Mouse (Mus musculus): Measurements from ENCODE around the gene Cd46. TPM values are rescaled to one million over a fixed set of nuclear protein-coding genes. Genes with fewer than 3 reads are reported as not detected.

Cd46 gene
- total RNA-seq, 2 experiments from 2014 or later: 0.88 to 1.6 TPM

- no peak for ATAC-seq (replicated peaks; ENCODE audit: poor library complexity, severe bottlenecking)
Observed at GRCm38 (mm10) chr1:195019062-195019600, 72.9 kb downstream of the Cd46 start.

DNA sequence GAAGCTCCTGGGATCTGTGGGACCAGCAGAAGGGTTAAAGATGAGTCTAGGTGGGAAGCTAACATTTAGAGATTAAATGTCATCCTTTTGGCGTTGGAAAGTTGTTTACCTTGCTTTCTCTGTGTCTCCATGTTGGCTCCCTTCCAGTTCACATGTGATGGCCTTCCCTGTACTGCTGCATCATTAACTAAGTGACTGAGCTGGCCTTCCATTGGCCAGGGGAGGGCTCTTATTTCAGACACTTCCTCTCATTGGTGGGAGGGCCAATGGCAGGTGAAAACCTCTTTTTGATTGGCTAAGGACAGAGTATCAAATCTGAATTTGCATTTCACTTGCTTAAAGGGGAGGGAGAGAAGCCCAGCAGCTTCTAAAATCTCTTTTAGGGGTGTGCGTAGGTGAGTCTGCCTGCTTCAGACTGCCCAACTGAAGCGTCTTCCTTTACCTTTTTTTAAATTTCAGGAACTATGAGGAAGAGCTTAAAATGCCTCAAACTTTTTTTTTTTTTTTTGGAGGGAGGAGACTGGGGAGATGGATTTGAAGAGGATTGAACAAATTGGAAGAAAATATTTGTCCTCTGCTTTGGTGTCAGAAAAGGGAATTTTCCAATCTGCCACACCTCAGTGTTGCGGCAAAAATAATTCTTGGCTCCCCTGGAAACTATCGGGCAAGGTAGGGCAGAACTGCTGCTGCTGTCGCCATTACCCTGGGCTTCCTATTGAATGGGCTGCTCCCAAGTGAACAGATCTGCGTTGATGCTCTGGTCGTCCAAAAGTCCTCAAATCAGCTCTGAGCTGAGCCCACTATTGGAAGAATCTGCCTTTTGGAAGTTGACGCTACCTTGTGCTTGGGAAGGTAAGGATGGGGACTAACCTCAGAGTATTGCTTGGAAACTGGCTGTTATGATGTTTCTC is 73.7 kb downstream of the Cd46 start:
- peak; percentile 39; the same call in 1 of the 2 replicates for ATAC-seq (replicated peaks; ENCODE audit: poor library complexity, severe bottlenecking)

DNA sequence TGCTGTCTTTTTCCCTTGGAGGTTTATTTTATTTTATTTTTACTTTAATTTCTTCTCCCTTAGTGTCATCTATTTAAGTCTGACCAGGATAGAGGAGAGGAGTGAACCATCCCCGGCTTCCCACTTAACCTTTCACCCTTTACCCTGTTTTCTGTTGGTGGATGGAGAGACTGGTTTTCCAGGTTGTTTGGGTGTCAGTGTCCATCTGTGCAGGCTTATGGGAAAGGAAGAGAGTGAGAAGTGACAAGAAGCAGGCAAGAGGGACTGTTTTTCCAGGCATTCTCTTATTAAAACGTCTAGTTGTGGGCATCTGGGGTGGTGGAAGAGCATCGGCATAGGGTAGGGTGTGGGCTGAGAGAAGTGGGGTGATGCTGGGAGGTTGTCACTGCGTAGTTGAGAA is 74.4 kb downstream of the Cd46 start:
- no peak for ATAC-seq (replicated peaks; ENCODE audit: poor library complexity, severe bottlenecking)

DNA sequence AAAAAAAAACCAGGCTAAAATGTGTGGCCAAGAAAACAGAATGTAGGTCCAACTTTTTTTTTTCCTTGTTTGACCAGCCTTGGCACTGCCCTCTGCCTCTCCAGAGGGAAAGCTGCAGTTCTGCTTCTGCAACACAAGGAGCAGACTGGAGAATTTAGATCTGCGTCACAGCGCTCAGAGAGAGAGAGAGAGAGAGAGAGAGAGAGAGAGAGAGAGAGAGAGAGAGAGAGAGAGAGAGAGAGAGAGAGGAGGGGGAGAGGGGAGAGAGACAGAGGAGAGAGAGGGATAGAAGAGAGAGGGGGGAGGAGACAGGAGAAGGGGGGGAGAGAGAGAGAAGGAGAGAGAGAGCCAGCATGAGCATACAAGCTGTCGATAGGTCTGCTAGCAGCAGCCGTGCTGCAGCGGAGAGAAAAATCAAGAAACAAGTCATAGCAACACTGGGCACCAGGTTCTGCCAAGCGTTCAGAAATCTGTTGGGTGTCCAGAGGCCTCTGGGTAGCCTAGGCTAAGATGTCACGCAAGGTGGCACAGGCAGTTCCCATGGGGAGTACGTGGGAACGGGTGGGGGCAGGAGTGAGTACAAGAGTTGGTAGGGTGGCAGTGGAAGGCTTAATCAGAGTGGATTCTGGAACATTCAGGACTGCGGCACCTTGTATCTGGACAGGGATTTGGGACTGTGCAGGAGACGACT is 75.1 kb downstream of the Cd46 start:
- ATAC-seq (replicated peaks; ENCODE audit: poor library complexity, severe bottlenecking): no peak

GRCm38 (mm10) chr1:195015281-195015680 is 76.8 kb downstream of the Cd46 start:
- ATAC-seq (replicated peaks; ENCODE audit: poor library complexity, severe bottlenecking): no peak

DNA sequence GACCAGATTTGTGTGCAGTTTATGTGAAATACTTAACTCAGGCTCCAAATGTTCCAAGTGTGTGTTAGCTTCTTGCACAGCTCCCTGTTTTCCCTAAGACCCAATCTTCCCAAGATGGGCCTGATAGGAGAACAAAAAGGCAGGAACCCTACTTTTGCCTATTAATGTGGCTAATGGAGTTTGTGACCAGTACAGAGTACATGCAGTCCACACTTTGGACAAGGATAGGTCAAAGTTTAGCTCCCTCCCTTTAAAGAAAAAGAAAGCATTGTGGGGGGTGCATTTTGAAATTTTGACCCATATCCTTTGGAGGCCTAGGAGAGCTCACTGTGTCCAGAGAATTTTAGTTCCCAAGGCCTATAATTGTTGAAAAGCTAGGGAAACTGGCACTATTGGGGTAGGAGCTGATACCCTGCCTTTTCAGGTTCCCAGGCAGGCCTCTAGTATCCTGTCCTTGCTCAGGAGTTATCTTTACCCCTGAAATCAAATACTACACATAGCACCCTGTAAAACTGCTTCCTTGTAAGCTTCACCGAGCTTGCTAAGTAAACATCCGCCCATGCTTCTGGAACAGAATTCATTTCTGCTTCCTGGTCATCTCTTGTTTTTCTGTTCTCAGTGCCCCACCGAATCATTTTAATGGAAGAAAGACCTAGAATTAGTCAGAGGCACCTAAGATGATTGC is 77.7 kb downstream of the Cd46 start:
- ATAC-seq (replicated peaks; ENCODE audit: poor library complexity, severe bottlenecking): no peak

DNA sequence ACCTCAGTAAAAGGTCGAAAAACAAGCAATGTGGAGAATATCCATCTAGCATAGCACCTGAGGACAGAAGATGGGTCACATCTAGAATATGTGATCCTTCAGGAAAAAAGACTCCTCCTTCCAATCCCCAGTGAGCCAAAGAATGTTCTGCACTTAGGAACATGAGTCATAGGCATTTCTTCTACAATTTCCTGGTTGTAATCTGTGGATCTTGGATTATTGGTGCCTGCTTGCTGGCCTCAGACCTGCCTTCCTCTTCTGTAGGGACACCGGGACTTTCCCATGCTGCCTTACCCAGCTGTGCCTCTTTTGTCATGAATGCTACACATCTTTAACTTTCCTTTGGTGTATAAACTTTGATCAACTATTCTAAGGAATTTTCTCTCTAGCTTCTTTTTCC is 79.5 kb downstream of the Cd46 start:
- no peak for ATAC-seq (replicated peaks; ENCODE audit: poor library complexity, severe bottlenecking)

DNA sequence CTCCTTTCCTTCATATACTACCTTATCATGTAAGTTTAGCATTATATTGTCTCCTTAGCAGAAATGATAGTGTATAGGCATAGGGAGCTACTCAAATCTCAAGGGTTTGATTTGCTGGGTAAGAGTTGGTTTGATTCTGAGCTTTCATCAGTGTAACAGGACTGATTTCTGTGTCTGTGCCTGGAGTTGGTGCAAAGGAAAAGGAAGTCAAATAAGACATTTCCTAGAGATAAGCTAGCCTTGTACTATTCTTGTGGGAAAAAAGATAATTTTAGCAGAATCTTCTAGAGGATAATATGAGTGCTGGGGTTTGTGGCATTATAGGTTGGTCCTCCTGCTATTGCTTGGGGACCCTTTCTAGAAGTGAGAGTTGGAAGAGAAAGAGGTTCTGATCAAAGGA is 85.8 kb downstream of the Cd46 start:
- no peak for ATAC-seq (replicated peaks; ENCODE audit: poor library complexity, severe bottlenecking)

- ATAC-seq (replicated peaks; ENCODE audit: poor library complexity, severe bottlenecking): no peak
Observed at GRCm38 (mm10) chr1:195004194-195004593, 87.9 kb downstream of the Cd46 start.

DNA sequence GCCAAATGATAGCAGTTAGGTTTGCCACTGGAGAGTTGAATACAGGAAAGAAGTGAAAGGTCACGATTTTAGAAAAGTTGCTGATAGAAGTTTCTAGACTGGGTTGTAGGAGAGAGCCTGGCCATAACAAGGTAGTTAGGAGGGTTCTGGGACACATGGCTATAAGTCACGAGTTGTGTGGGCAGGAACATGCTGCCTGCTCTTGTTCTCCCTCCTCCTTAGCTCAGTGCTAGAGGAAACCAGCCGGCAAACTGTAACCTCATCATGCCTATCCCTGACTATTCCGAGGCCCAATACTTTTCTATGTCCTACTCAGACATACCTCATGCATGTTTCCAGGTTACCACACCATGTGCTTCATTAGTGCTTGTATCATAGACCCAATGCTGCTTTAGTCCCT is 88.7 kb downstream of the Cd46 start:
- no peak for ATAC-seq (replicated peaks; ENCODE audit: poor library complexity, severe bottlenecking)

GRCm38 (mm10) chr1:194998396-194998795 is 93.7 kb downstream of the Cd46 start:
- no peak for ATAC-seq (replicated peaks; ENCODE audit: poor library complexity, severe bottlenecking)

DNA sequence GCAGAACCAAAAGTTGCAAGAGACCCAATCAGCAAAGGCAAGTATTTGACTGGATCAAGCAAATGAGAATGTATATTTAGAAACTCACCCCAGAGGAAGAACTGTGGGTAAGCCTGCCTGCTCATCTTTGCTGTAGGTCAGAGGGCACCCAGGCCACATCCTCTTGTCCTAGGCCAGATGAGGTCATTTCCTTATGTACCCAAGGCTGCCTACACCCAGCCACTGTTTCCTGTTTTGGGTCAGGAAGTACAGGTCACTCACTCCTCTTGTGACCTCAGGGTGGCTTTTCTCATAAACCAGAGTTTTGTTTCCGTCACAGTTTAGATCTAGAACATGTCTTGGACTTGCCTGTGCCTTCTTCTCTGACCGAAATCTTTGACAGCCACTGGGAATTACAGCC is 96.9 kb downstream of the Cd46 start:
- ATAC-seq (replicated peaks; ENCODE audit: poor library complexity, severe bottlenecking): peak; percentile 99

- no peak for ATAC-seq (replicated peaks; ENCODE audit: poor library complexity, severe bottlenecking)
Observed at GRCm38 (mm10) chr1:194994262-194994661, 97.8 kb downstream of the Cd46 start.

GRCm38 (mm10) chr1:194993409-194993988 is 98.5 kb downstream of the Cd46 start:
- ATAC-seq (replicated peaks; ENCODE audit: poor library complexity, severe bottlenecking): no peak

DNA sequence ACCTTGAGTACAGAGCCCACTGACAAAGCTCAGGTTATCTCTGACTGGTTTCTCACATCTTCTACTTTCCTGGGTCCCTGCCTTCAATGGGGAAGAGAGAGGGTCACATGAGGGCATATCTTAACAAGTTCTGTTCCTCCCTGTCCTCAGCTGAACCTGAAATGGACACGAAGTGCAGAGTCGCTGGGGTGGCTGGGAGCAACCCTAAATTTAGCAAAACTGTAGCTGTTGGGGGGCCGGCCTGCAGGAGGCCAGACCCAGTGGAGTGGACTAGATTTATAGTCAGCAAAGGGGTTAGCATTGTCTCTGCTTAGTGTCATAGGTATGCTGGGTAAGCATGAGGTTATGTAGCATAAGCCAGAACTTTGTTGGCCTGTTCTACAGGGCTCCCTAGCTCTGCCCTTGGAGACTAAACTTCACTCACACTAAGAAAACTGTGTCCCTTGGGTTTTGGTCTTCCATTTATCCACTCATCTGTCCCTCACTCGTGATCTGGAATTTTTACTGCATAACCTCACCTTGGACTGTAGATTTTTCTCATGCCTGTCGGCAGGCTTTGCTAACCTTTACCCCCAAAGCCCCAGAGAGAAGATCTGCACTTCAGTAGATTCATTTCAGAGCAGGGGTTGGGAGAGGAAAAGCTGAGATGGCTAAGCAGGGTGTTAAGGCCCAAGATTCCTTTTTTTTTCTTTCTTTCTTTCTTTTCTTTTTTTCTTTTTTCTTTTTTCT is 99.3 kb downstream of the Cd46 start:
- ATAC-seq (replicated peaks; ENCODE audit: poor library complexity, severe bottlenecking): no peak

DNA sequence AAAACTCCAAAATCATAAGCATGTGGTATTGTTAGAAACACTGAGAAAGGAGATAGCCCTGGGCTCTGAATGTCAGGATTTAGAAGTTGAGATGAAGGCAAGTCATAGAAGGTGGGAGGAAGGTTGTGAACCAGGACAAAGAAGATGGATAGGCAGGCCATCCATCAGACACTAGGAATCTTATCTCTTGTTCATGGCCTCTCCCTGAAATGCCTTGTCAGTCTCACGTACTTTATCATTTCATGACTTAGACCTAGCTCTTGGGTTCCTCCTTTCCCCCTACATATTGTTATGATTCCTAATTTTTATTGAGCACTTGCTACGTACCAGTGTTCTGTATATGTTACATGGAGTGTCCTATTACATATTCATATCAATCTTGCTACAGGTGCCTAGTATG is 100.4 kb downstream of the Cd46 start:
- ATAC-seq (replicated peaks; ENCODE audit: poor library complexity, severe bottlenecking): no peak

DNA sequence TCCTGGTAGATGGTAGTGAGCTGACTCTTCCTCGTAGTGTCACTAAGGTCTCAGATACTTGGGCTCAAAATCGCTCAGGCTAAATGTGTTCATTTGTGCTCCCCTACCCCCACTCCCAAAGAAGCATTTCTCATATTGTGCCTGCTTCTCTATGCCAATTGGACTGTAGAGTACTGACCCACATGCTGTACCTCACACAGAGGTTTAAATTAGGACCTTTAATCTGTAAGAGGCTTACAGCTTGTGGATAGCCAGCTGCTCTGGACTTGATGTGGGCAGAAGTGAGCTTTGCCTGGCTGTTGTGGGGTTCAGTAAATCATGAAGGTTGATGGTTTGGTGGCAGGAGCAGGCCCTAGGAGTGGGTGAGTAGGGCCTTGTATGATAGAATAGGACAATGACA is 101.1 kb downstream of the Cd46 start:
- no peak for ATAC-seq (replicated peaks; ENCODE audit: poor library complexity, severe bottlenecking)

DNA sequence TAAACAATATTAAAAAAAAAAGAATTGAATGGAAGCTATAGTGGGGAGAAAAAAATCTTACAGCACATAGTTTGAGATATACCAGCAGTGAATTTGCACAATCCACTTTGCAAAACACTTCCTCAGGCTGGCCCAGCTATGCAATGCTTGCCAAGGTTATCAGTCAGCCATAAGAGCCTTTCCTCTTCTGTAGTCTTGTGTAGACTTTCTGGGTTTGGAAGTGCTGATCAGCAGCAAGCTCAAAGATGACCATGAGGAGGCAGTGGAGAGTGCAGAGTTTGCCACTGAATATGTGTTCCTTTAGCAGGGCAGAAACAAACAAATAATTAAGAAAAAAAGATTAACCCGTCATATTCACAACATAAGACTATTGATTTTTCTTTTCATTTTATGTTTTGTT is 103.0 kb downstream of the Cd46 start:
- ATAC-seq (replicated peaks; ENCODE audit: poor library complexity, severe bottlenecking): peak; percentile 53
